Mouse (Mus musculus) kidney, adult 8-10 months (tissue): Measurements from ENCODE around the gene Abhd16a.

ENCODE experiments used
- DNase-seq, 2 experiments: peaks; one replicate each; pipeline ENCODE4 v3.0.0; 2022

Abhd16a gene

GRCm38 (mm10) chr17:35088151-35088550 is 912 bp upstream of the Abhd16a start:
- no peak for DNase-seq

DNA sequence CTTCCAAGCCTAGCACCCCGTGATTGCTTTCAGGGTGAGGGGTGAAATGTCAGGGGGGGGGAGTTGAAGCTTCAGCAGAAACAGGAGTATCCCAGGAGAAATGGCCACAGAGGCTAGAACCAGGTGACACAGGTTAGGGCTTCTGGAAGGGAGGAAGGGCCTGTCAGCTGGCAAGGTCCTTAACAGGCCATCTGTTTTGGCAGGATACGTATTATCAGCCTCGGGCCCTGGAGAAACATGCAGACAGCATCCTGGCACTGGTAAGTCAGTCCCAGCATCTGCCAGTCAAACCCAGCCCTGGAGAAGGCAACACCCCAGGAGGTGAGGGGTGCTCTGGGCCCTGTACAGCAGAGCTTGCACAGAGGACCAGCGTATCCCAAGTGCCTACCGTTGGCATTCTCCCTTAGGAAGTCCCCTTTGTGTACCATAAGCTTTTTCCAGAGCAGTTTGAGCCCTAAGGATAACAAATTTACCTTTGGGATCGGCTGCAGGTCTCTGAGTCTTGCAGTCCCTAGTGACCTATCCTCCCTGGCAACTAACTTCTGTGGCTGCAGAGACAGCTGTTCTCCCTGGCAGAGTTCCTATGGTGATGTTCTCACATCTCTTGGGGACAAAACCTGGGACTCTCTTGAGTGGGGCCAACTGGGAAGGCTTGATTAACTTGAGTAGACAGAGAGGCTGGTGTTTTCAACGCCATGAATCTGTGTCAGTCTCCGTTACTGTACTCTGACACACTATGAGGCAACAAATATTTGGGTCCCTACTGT is 1.3 kb downstream of the Abhd16a start:
- no peak for DNase-seq

GRCm38 (mm10) chr17:35092403-35093198 is 3.5 kb downstream of the Abhd16a start:
- no peak for DNase-seq

GRCm38 (mm10) chr17:35094475-35095365 is 5.7 kb downstream of the Abhd16a start:
- DNase-seq: no peak

GRCm38 (mm10) chr17:35096597-35096996 is 7.5 kb downstream of the Abhd16a start:
- DNase-seq: no peak

GRCm38 (mm10) chr17:35097164-35097655 is 8.1 kb downstream of the Abhd16a start:
- no peak for DNase-seq

DNA sequence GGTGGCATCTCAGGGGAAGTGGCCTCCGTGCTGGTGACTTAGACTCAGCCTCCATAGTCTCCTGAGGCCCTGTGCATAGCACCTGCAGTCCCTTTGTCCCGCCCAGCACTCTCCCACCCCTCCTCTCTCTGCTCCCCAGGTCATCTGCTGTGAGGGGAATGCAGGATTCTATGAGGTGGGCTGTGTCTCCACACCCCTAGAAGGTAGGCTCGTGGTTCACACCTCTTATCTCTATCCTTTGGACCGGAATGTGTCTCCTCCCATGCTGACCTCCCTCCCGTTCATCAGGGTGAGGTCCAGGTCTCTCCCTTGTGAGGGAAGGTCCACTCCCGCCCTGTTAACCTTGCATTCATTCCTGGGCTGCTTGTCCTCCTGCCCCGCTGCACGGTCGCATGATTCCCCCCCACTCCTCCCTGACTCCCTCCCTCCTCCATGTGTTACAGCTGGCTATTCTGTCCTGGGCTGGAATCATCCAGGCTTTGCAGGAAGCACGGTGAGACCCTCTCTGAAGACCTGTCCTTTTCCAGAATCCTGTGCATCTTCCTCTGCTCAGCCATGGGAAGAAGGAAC is 11.2 kb downstream of the Abhd16a start:
- DNase-seq: no peak

DNA sequence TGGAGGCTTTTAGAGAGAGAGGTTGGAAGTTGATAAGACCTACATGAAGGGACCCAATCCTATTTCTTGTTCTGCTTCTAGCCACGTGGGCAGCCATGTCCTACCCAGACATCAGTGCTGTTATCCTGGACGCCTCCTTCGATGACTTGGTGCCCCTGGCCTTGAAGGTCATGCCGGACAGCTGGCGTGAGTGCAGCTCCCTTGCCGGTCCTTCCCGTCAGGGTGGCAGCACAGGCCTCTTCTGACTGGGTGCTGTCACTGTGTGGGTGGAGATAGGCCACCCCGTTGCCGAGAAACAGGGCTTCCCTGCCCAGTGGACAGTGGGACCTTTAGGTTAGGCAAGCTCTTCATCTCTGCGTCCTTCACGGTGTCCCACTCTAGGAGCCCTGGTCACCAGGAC is 12.1 kb downstream of the Abhd16a start:
- no peak for DNase-seq

DNA sequence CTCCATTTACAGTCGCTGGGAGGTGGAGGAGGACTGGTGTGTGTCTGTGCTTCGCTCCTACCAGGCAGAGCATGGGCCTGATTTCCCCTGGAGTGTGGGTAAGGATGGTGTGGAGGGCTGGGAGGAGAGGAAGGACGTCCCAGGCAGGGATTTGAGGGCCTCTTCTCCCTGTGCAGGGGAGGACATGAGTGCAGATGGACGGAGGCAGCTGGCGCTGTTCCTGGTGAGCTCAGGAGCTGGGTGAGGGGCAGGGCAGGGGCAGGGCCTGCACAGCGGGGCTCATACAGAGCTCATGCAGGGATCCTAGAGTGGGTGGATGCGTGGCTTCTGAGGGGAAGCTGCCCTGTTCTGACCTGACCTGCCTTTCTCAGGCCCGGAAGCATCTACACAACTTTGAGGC is 13.2 kb downstream of the Abhd16a start:
- DNase-seq: no peak

- DNase-seq: peak; percentile 75 to 82
These were observed 14.2 kb downstream of the Abhd16a start for GRCm38 (mm10) chr17:35103221-35103690.

DNA sequence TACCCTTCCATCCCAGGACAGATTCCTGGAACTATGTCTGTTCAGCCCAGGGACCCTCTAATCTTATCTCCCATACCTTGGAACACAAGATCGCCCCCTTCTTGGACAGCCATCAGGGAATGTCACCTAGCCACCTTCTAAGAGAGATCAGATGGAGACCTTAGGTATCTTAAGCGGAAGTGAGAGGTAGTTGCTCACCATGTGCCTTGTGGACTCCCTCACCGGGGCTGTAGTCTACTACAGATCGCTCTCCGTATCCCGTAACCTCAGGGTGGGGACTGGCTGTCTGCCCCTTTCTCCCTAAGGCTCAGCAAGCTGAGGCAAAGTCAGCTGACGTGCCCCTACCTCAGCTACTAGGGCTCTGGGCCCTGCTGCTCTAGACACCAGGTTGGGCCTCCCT is 15.0 kb downstream of the Abhd16a start:
- DNase-seq: no peak

DNA sequence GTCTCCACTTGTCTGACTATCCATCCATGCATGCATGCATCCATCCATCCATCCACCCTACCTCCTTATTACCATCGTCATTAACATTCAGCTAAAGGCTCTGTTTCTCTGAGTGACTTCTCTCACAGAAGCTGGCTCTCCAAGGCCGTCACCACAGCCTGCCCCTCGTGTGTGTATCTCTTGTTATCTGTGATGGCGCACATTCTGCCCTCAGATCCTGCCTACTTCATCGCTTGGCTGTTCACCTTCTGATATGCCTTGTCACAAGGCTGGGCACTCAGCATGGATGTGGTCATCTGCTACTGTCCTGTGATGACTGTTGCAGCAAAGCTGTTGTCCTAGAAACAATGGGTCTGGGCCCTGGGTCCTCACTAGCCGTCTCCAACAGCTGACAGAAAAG is 15.7 kb downstream of the Abhd16a start:
- no peak for DNase-seq

- DNase-seq: peak in 1 of 2 experiments; percentile 45
These were observed 16.8 kb downstream of the Abhd16a start for GRCm38 (mm10) chr17:35105740-35106389.

- DNase-seq: no peak
These were observed 17.5 kb downstream of the Abhd16a start for GRCm38 (mm10) chr17:35106522-35106921.

DNA sequence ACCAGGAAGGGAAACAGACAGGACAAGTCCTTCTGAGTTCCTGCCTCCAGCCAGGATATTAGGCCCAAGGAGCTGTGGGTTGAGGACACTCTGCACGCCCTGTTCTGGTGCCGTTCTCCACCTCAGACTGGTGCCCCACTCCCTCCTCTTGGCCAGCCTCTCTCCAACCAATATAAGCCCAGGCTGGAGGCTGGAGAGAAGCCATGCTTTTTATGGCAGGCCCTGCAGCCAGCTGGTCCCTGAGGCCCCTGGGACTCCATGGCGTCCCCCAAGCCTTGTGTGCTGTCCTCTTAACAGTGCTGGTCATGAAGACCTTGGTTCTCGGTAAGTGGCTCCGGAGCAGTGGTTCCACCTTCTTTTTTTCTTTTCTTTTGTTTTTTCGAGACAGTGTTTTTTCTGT is 19.0 kb downstream of the Abhd16a start, which contains the start of gene Ly6g5c:
TSS of gene Ly6g5c (plus strand) at position 183 of the 400 bp plus-strand sequence.
- DNase-seq: no peak

DNA sequence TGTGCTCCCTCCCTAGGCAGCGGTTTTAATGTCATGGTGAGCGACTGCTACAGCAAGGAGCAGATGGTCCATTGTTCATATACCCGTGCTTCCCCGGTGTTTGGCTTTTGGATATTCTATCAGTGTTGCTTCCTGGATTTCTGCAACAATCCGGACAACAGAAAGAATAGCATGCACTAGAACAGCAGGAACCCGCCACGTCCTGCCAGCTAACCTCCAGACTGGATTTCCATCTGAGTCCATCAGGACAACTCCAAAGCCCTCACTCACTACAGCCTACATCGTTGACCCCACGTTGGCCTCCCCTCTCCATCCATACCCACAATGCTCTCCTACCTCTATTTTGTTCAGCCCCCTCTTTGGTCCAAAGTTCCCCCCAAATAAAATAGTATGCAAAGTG is 22.7 kb downstream of the Abhd16a start:
- DNase-seq: no peak

GRCm38 (mm10) chr17:35115046-35116019 is 26.3 kb downstream of the Abhd16a start, which contains the start of gene Ly6g5b:
Gene Ly6g5b (minus strand): TSS chr17:35115428.
- no peak for DNase-seq

DNA sequence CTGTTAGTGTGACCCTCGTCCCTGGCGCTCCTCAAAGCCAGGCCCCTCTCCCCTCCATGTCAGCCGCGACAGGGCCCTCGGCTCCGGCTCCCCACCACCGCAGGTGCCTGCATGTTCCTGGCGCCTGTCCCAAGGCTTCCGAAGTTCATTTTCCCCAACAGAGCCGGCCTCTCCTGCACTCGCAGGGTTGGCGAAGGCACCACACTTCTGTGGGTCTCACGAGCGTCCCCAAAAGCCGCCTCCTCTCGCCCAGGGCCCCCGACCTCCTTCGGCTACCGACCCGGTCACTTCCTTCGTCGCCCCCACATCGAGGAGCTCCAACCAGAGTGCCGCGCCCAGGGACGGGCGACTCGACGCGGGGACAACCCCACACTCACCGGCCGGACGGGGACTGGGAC is 31.7 kb downstream of the Abhd16a start:
- peak; percentile 49 to 58 for DNase-seq

DNA sequence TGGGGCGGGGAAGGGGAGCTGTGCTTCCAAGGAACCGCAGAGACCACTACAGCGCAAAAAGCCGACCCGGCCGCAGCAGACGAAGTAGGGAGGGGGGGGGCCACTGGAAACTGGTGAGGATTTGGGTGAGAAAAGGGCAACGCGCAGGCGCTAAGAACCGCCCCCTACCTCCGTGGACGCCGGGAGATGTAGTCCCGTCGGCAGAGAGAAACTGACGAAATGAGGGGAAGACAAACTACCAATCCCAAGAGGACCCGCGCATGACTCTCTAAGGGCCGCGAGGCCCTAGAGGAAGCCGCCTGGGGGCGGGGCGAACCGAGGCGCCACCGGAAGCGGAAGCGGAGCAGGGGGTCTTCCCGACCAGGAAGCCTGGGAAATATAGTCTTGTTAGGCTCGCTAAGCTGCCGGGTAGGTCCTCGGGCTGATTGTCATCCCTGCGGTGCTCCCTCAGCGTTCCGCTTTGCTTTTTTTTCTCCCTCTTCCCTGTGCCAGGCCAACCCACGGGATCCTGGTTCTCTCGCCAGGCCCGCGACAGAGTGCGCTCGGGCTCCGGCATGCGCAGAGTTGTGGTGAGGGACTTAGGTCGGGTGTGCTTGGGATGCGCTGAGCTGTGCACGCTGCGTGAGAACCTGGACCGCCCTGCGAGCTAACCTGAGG is 32.2 kb downstream of the Abhd16a start, which contains the start of gene Gpank1:
TSS of gene Gpank1 (plus strand) at position 313 of the 657 bp plus-strand sequence.
- peak; percentile 98 to 99 for DNase-seq

GRCm38 (mm10) chr17:35121871-35122303 is 32.8 kb downstream of the Abhd16a start, which contains the start of gene Csnk2b:
Gene Csnk2b (minus strand): TSS chr17:35122053.
- peak; percentile 44 to 51 for DNase-seq
